Mouse (Mus musculus): ENCODE data around the gene Mpdu1.
A peak's percentile ranks its signal among the peaks of the same experiment; 100 is the strongest.
"Not testable (repeated sequence)": the region's sequence is repeated elsewhere in the genome, so short reads cannot be mapped to it uniquely, and the experiment has no call there.

Mpdu1 gene

DNA sequence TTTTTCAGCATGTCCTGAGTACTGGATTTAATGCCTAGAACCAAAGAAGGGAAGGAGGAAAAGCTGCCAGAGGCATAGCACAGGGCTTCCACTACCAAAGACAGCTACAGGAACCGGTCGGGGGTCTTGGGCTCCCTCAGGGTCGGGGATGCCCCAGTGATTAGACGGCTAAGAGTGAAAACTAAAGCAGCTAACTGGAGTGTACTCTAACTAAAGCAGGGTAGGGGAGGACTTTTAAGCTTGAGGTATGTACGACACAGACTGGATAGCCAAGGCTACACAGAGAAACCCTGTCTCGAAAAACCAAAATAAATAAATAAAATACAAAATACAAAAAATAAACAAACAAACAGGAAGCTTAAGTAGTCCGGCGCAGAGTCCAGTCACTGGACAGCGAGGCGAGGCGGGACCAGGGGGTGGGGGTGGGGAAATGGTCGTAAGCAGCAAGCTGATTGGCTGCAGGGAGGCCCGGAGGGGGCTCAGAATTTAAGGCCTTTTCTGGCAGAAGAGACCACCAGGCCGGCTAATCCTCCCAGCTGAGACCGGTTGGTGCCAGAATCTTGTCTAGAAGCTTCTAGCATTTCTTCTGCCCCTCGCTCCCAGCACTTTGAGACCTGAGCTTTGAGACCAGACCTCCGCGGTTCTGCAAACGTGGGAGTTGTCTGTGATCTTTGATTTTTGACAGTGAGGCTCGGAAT lies 40.7 kb downstream of the Mpdu1 start, which contains the start of gene Sat2:
Sat2 (plus strand) TSS at position 454 of the 698 bp plus-strand sequence.
- no peak for DNase-seq (ENCODE audit: low spot score in 2 of 2)

- no peak for DNase-seq (ENCODE audit: low spot score in 2 of 2)
Observed at GRCm38 (mm10) chr11:69620394-69621081, 41.9 kb downstream of the Mpdu1 start.

GRCm38 (mm10) chr11:69617805-69618204 lies 44.6 kb downstream of the Mpdu1 start, which contains the start of gene Shbg:
Gene Shbg, minus strand, starts transcription at chr11:69617905.
- DNase-seq (ENCODE audit: low spot score in 2 of 2): no peak

- DNase-seq (ENCODE audit: low spot score in 2 of 2): no peak
Observed at GRCm38 (mm10) chr11:69616781-69617180, 45.7 kb downstream of the Mpdu1 start.

DNA sequence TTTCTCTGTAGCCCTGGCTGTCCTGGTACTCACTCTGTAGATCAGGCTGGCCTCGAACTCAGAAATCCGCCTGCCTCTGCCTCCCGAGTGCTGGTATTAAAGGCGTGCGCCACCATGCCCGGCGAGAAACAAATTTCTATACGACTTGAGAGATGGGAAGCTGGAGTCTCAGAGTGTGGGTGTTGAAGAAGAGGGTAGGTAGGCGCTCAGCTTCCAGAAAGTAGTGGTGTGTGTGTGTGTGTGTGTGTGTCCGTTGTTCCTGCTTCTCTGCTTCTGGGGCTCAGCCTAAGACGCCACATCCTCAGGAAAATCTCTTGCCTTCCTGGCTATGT lies 48.2 kb downstream of the Mpdu1 start:
- DNase-seq (ENCODE audit: low spot score in 2 of 2): not testable (repeated sequence)

DNA sequence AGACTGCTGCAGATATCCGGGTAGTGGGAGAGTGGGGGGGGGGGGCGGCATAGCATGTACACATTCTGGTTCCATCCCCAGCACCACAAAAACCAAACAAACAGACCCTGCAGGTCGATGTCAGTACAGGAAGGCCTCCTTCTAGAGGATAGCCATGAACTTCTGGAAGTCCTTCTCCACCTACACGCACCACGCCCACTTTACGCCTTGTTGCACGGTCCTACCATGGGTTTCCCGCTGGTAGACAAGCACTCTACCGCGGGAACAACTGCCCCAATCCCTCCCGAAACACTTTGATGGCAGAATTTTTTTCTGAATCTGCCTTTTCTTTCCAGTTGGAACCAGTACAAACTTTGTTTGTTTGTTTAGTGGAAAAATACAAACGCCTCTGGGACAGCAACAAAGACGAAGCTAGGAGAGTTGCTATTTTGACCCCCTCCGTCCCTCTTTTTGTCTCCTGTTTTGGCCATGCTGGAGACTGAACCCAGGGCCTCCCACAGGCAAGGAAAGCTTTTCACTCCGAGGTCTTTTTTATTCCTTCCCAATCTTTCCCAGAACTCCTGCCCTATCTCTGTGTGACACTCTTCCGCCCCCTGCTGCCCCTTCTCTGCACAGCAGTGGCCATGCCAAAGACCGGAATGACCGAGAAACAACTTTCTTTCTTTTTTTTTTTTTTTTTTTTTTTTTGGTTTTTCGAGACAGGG lies 48.7 kb downstream of the Mpdu1 start:
- peak in 1 of 2 experiments; percentile 86 for DNase-seq (ENCODE audit: low spot score in 2 of 2)

GRCm38 (mm10) chr11:69610899-69611298 lies 51.5 kb downstream of the Mpdu1 start:
- DNase-seq (ENCODE audit: low spot score in 2 of 2): no peak

DNA sequence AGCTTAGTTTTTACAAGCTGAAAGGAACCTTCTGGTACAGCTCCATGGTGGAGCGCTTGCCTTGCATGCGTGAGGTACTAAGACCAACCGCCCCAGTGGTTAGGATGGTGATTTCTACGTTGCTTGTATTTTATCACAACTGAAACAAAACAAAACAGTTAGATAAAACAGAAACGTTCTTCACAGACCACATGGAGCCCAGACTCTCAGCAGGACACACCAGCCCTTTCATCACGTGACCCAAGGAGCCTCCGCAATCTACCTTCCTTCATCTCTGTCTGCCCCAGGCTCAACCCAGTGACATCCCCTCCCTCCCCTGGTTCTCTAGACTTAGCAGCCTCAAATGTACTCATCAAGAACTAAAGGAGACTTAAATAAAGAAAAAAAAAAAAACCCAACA lies 53.0 kb downstream of the Mpdu1 start:
- DNase-seq (ENCODE audit: low spot score in 2 of 2): no peak

GRCm38 (mm10) chr11:69608525-69608924 lies 53.9 kb downstream of the Mpdu1 start:
- no peak for DNase-seq (ENCODE audit: low spot score in 2 of 2)

GRCm38 (mm10) chr11:69606832-69607231 lies 55.6 kb downstream of the Mpdu1 start:
- DNase-seq (ENCODE audit: low spot score in 2 of 2): no peak

All from left cerebral cortex, adult 9 months (tissue).